ENCODE assay signal across 16 mouse cellular contexts in genomic region chr6:34907121-34907614, GRCm38 (mm10). TPM values are rescaled to one million over a fixed set of nuclear protein-coding genes. Genes with fewer than 3 reads are reported as not detected.
DNase-seq lines count a peak whose midpoint lies in the region; ATAC-seq and TF ChIP-seq lines count a peak whose summit lies in the region.
"Had no signal": no experiment of that assay in that cellular context is flagged by ENCODE, and none has a peak within 500 bp of the region (broad histone marks: within the 10 kb centered on the region; RNA-seq: fewer than 3 reads in every experiment).

No protein-coding gene starts in this region.

- peak; percentile 95 for DNase-seq in heart, adult 11 months
- no peak for DNase-seq in heart, postnatal 14 days
- DNase-seq in kidney, postnatal 0 days (ENCODE audit: low spot score): no peak
- DNase-seq in natural killer cell, adult 2 months (ENCODE audit: low spot score in 2 of 2): no peak
- DNase-seq: midbrain, embryonic 14.5 days had no signal

- no peak for ATAC-seq in megakaryocyte, adult 5-6 weeks (ENCODE audit: poor library complexity, severe bottlenecking)
- ATAC-seq in kidney, postnatal 0 days (replicated peaks; ENCODE audit: low FRiP score, low read depth): peak; percentile 21
- peak; percentile 67 for ATAC-seq in megakaryocyte-erythroid progenitor cell, adult 5-6 weeks (replicated peaks; ENCODE audit: low FRiP score, low TSS enrichment, poor library complexity, severe bottlenecking)
- ATAC-seq in inflammation-experienced regulatory T-cells, adult 6 months: no peak
- ATAC-seq: forebrain, embryonic 15.5 days had no signal

- H3K27me3 ChIP-seq in megakaryocyte, embryonic 14.5 days (replicated peaks): no peaks in the 10 kb centered on the region
- H3K27me3 ChIP-seq in kidney, postnatal 0 days (ENCODE audit: insufficient read depth, low read length): no peaks in the 10 kb centered on the region
- H3K27me3 ChIP-seq: forebrain, embryonic 15.5 days had no signal

- 67% methylated on average over 2 of the region's 2 CpGs for WGBS in kidney, postnatal 0 days

- no peak overlapping the region for H3K9ac ChIP-seq in kidney, postnatal 0 days (ENCODE audit: low read depth, low read length)
- H3K9ac ChIP-seq: forebrain, embryonic 15.5 days had no signal

- H3K4me3 ChIP-seq in megakaryocyte, embryonic 14.5 days (replicated peaks): peak overlapping the region; percentile 83
- H3K4me3 ChIP-seq in kidney, postnatal 0 days (replicated peaks; ENCODE audit: low read depth, low read length): no peak overlapping the region
- H3K4me3 ChIP-seq: forebrain, embryonic 15.5 days; limb, embryonic 10.5 days had no signal

- H3K27ac ChIP-seq in kidney, postnatal 0 days: no peak overlapping the region
- H3K27ac ChIP-seq: forebrain, embryonic 15.5 days; limb, embryonic 10.5 days had no signal

- H3K4me1 ChIP-seq in megakaryocyte, embryonic 14.5 days: peaks cover 88% of the 10 kb centered on the region
- H3K4me1 ChIP-seq in kidney, postnatal 0 days (replicated peaks; ENCODE audit: insufficient read depth, low read length): no peaks in the 10 kb centered on the region

- intact Hi-C loops in heart, postnatal 14 days (cut with DNase I): no loop called here

- no peak for TF ChIP-seq CTCF in kidney, postnatal 0 days (IDR thresholded peaks at IDR 0.05; ENCODE audit: low read depth)

- H3K4me2 ChIP-seq in kidney, postnatal 0 days (ENCODE audit: low read length): no peak overlapping the region
- H3K4me2 ChIP-seq: forebrain, embryonic 15.5 days had no signal

- H3K9me3 ChIP-seq in megakaryocyte, embryonic 14.5 days: no peaks in the 10 kb centered on the region
- no peaks in the 10 kb centered on the region for H3K9me3 ChIP-seq in kidney, postnatal 0 days (replicated peaks; ENCODE audit: low read length)
- H3K9me3 ChIP-seq: forebrain, embryonic 15.5 days; limb, embryonic 10.5 days had no signal

- H3K36me3 ChIP-seq in megakaryocyte, embryonic 14.5 days (replicated peaks; ENCODE audit: low read length): peaks cover 73% of the 10 kb centered on the region
- H3K36me3 ChIP-seq in kidney, postnatal 0 days (ENCODE audit: insufficient read depth, low read length): peaks cover 29% of the 10 kb centered on the region

RNA-seq across cellular contexts. Expression of gene Wdr91, which starts 3.5 kb away (rescaled TPM):
- total RNA-seq in heart, postnatal 14 days (2021): 10 to 100 TPM; 13.3 to 15.9 TPM
- 13.0 and 28.5 TPM in 2 replicates for polyA plus RNA-seq in megakaryocyte, embryonic 14.5 days (2012; ENCODE audit: insufficient read depth, low replicate concordance)
- 4.2 and 7.6 TPM in 2 replicates for total RNA-seq in megakaryocyte, adult 5-6 weeks (2015)
- 19.6 and 27.5 TPM in 2 replicates for total RNA-seq in megakaryocyte, adult 5-6 weeks (2017)
- 10.2 and 10.6 TPM in 2 replicates for polyA plus RNA-seq in kidney, postnatal 0 days (2015; fragmentation: Nextera tagmentation; extraction: Ambion mirVana)
- 19.9 and 24.4 TPM in 2 replicates for total RNA-seq in megakaryocyte-erythroid progenitor cell, adult 5-6 weeks (2014; fragmentation: Nextera tagmentation)
- total RNA-seq in megakaryocyte-erythroid progenitor cell, adult 5-6 weeks (2017): 24.4 and 37.8 TPM in 2 replicates
- polyA plus RNA-seq in inflammation-experienced regulatory T-cells, adult 6 months (2017; shearing (Covaris generic)): 10 to 100 TPM; 15.2 to 23.5 (median 19.1) TPM

RNA-seq across cellular contexts. Expression of gene Stra8, which starts 12.8 kb away (rescaled TPM):
- not detected for total RNA-seq in heart, postnatal 14 days (2021)
- not detected in 2 replicates for polyA plus RNA-seq in megakaryocyte, embryonic 14.5 days (2012; ENCODE audit: insufficient read depth, low replicate concordance)
- total RNA-seq in megakaryocyte, adult 5-6 weeks (2015): not detected in 2 replicates
- not detected in 2 replicates for total RNA-seq in megakaryocyte, adult 5-6 weeks (2017)
- not detected in 2 replicates for polyA plus RNA-seq in kidney, postnatal 0 days (2015; fragmentation: Nextera tagmentation; extraction: Ambion mirVana)
- not detected in 2 replicates for total RNA-seq in megakaryocyte-erythroid progenitor cell, adult 5-6 weeks (2014; fragmentation: Nextera tagmentation)
- not detected in 2 replicates for total RNA-seq in megakaryocyte-erythroid progenitor cell, adult 5-6 weeks (2017)
- polyA plus RNA-seq in inflammation-experienced regulatory T-cells, adult 6 months (2017; shearing (Covaris generic)): not detected
- total RNA-seq: neutrophil, adult 5-6 weeks had no signal
- polyA plus RNA-seq: brain, embryonic 14.5 days; C2C12; forebrain, embryonic 15.5 days; heart, postnatal 0 days; limb, embryonic 10.5 days; midbrain, embryonic 14.5 days; stomach, embryonic 16.5 days had no signal

RNA-seq across cellular contexts. Expression of gene Cyren, which starts 29.3 kb away (rescaled TPM):
- total RNA-seq in heart, postnatal 14 days (2021): 1 to 10 TPM; 5.9 to 7.1 TPM
- polyA plus RNA-seq in megakaryocyte, embryonic 14.5 days (2012; ENCODE audit: insufficient read depth, low replicate concordance): 14.0 and 14.5 TPM in 2 replicates
- 7.5 and 8.1 TPM in 2 replicates for total RNA-seq in megakaryocyte, adult 5-6 weeks (2015)
- total RNA-seq in megakaryocyte, adult 5-6 weeks (2017): 3.8 and 7.1 TPM in 2 replicates
- 9.6 and 9.9 TPM in 2 replicates for polyA plus RNA-seq in kidney, postnatal 0 days (2015; fragmentation: Nextera tagmentation; extraction: Ambion mirVana)
- 12.3 and 27.8 TPM in 2 replicates for total RNA-seq in megakaryocyte-erythroid progenitor cell, adult 5-6 weeks (2014; fragmentation: Nextera tagmentation)
- 5.6 and 8.5 TPM in 2 replicates for total RNA-seq in megakaryocyte-erythroid progenitor cell, adult 5-6 weeks (2017)
- 1 to 10 TPM; 5.7 to 6.7 (median 6.5) TPM for polyA plus RNA-seq in inflammation-experienced regulatory T-cells, adult 6 months (2017; shearing (Covaris generic))

RNA-seq across cellular contexts. Expression of gene Tmem140, which starts 44.2 kb away (rescaled TPM):
- total RNA-seq in heart, postnatal 14 days (2021): 10 to 100 TPM; 19.4 to 28.1 TPM
- polyA plus RNA-seq in megakaryocyte, embryonic 14.5 days (2012; ENCODE audit: insufficient read depth, low replicate concordance): 5.5 and 11.5 TPM in 2 replicates
- total RNA-seq in megakaryocyte, adult 5-6 weeks (2015): 3.1 and 5.0 TPM in 2 replicates
- total RNA-seq in megakaryocyte, adult 5-6 weeks (2017): 2.8 and 6.1 TPM in 2 replicates
- polyA plus RNA-seq in kidney, postnatal 0 days (2015; fragmentation: Nextera tagmentation; extraction: Ambion mirVana): 6.2 and 7.3 TPM in 2 replicates
- 1.8 and 1.9 TPM in 2 replicates for total RNA-seq in megakaryocyte-erythroid progenitor cell, adult 5-6 weeks (2014; fragmentation: Nextera tagmentation)
- 2.2 and 3.7 TPM in 2 replicates for total RNA-seq in megakaryocyte-erythroid progenitor cell, adult 5-6 weeks (2017)
- polyA plus RNA-seq in inflammation-experienced regulatory T-cells, adult 6 months (2017; shearing (Covaris generic)): 10 to 100 TPM; 16.8 to 30.9 (median 17.3) TPM

Comparison
In these comparisons a context has a peak if more than half of its experiments do, and no peak if none do; other contexts are left out.
1. ATAC-seq: peak in kidney, postnatal 0 days (single experiment) and megakaryocyte-erythroid progenitor cell, adult 5-6 weeks (single experiment); none in megakaryocyte, adult 5-6 weeks (single experiment) and inflammation-experienced regulatory T-cells, adult 6 months (single experiment).